Mouse (Mus musculus): ENCODE measurements around the gene Rpusd3. TPM values are rescaled to one million over a fixed set of nuclear protein-coding genes. Genes with fewer than 3 reads are reported as not detected.

Rpusd3 gene
- polyA plus RNA-seq, 1 experiment from 2014 or later = 24.0 TPM

Small RNAs within 50 kb of the gene (microRNA-seq; reads per million reads assigned to microRNA genes)
- gene Gm24387 = not detected

Other genes starting within 250 kb of the Rpusd3 start
- gene Lhfpl4, start 224.0 kb downstream of the Rpusd3 start, polyA plus RNA-seq (2015; fragmentation: Nextera tagmentation; extraction: Ambion mirVana) = 0.64 and 1.00 TPM in 2 replicates
- gene Mtmr14, start 181.5 kb downstream of the Rpusd3 start, polyA plus RNA-seq (2015; fragmentation: Nextera tagmentation; extraction: Ambion mirVana) = 36.2 and 39.4 TPM in 2 replicates
- gene Cpne9, start 137.0 kb downstream of the Rpusd3 start, polyA plus RNA-seq (2015; fragmentation: Nextera tagmentation; extraction: Ambion mirVana) = 0.05 and 0.18 TPM in 2 replicates
- 19.2 and 20.4 TPM in 2 replicates for gene Brpf1, start 112.2 kb downstream of the Rpusd3 start, polyA plus RNA-seq (2015; fragmentation: Nextera tagmentation; extraction: Ambion mirVana)
- gene Ogg1, start 92.4 kb downstream of the Rpusd3 start, polyA plus RNA-seq (2015; fragmentation: Nextera tagmentation; extraction: Ambion mirVana) = 13.8 and 18.7 TPM in 2 replicates
- 103 and 111 TPM in 2 replicates for gene Camk1, start 75.4 kb downstream of the Rpusd3 start, polyA plus RNA-seq (2015; fragmentation: Nextera tagmentation; extraction: Ambion mirVana)
- 56.7 and 62.1 TPM in 2 replicates for gene Tada3, start 41.5 kb downstream of the Rpusd3 start, polyA plus RNA-seq (2015; fragmentation: Nextera tagmentation; extraction: Ambion mirVana)
- 403 and 405 TPM in 2 replicates for gene Arpc4, start 41.2 kb downstream of the Rpusd3 start, polyA plus RNA-seq (2015; fragmentation: Nextera tagmentation; extraction: Ambion mirVana)
- 3.5 and 3.6 TPM in 2 replicates for gene Ttll3, start 30.1 kb downstream of the Rpusd3 start, polyA plus RNA-seq (2015; fragmentation: Nextera tagmentation; extraction: Ambion mirVana)
- gene Cidec, start 16.4 kb upstream of the Rpusd3 start, polyA plus RNA-seq (2015; fragmentation: Nextera tagmentation; extraction: Ambion mirVana) = not detected in 2 replicates
- 104 and 111 TPM in 2 replicates for gene Jagn1, start 23.2 kb upstream of the Rpusd3 start, polyA plus RNA-seq (2015; fragmentation: Nextera tagmentation; extraction: Ambion mirVana)
- gene Il17re, start 39.1 kb upstream of the Rpusd3 start, polyA plus RNA-seq (2015; fragmentation: Nextera tagmentation; extraction: Ambion mirVana) = 6.1 and 7.8 TPM in 2 replicates
- gene Il17rc, start 52.1 kb upstream of the Rpusd3 start, polyA plus RNA-seq (2015; fragmentation: Nextera tagmentation; extraction: Ambion mirVana) = 18.5 and 19.6 TPM in 2 replicates
- gene Creld1, start 64.0 kb upstream of the Rpusd3 start, polyA plus RNA-seq (2015; fragmentation: Nextera tagmentation; extraction: Ambion mirVana) = 35.7 and 37.2 TPM in 2 replicates
- 0.87 and 1.1 TPM in 2 replicates for gene Prrt3, start 82.6 kb upstream of the Rpusd3 start, polyA plus RNA-seq (2015; fragmentation: Nextera tagmentation; extraction: Ambion mirVana)
- gene Emc3, start 112.3 kb upstream of the Rpusd3 start, polyA plus RNA-seq (2015; fragmentation: Nextera tagmentation; extraction: Ambion mirVana) = 108 and 111 TPM in 2 replicates
- gene Fancd2, start 112.3 kb upstream of the Rpusd3 start, polyA plus RNA-seq (2015; fragmentation: Nextera tagmentation; extraction: Ambion mirVana) = 13.9 and 15.2 TPM in 2 replicates
- 0.84 and 0.87 TPM in 2 replicates for gene Fancd2os, start 181.4 kb upstream of the Rpusd3 start, polyA plus RNA-seq (2015; fragmentation: Nextera tagmentation; extraction: Ambion mirVana)
- gene Brk1, start 185.4 kb upstream of the Rpusd3 start, polyA plus RNA-seq (2015; fragmentation: Nextera tagmentation; extraction: Ambion mirVana) = 206 and 211 TPM in 2 replicates
- gene Vhl, start 204.6 kb upstream of the Rpusd3 start, polyA plus RNA-seq (2015; fragmentation: Nextera tagmentation; extraction: Ambion mirVana) = 36.1 and 39.3 TPM in 2 replicates
- gene Irak2, start 219.1 kb upstream of the Rpusd3 start, polyA plus RNA-seq (2015; fragmentation: Nextera tagmentation; extraction: Ambion mirVana) = 5.2 and 5.3 TPM in 2 replicates

Measured in kidney, embryonic 15.5 days (tissue).